Mouse (Mus musculus) lung, adult 2 months (tissue): ENCODE data around the gene Zcchc9. TPM values are rescaled to one million over a fixed set of nuclear protein-coding genes. Genes with fewer than 3 reads are reported as not detected.

Experiments
- DNase-seq: peaks from one replicate; pipeline ENCODE4 v3.0.0; 2022
- H3K4me1 ChIP-seq: fragments of 200-500 bp; 2 replicates; pipeline ENCODE4 v1.6.1; 2011; ENCODE audit warnings: low read length; ENCODE audit not compliant: control insufficient read depth, insufficient read depth
- H3K4me3 ChIP-seq: fragments of 200-500 bp; replicated peaks from 2 replicates; pipeline ENCODE3; 2011; ENCODE audit warnings: low read depth, mild to moderate bottlenecking, control low read depth, low read length; ENCODE audit errors: extremely low read depth
- CTCF ChIP-seq: fragments of 200-500 bp; IDR thresholded peaks from 2 replicates; pipeline ENCODE4 v1.5.1; 2011; ENCODE audit warnings: mild to moderate bottlenecking, low read length, control low read depth; ENCODE audit not compliant: insufficient read depth
- POLR2A ChIP-seq: fragments of 200-500 bp; IDR thresholded peaks from 2 replicates; pipeline ENCODE4 v1.6.1; 2011; ENCODE audit warnings: low read depth, mild to moderate bottlenecking, control low read depth, low read length, borderline replicate concordance; ENCODE audit errors: extremely low read depth
- WGBS: fragments of 180-500 bp; shearing (Covaris S2); methylation state at CpG from one replicate; pipeline ENCODE4 v1.1.7; 2018; 5-methylcytosine and 5-hydroxymethylcytosine counted together
- polyA plus RNA-seq: library from polyadenylated mRNA; depleted of rRNA; stranded (reverse); fragments of >200 nt; gene quantifications from 2 replicates; pipeline ENCODE4 v1.2.3, GENCODE M21; 2012; rRNA removed

Gene Zcchc9
- polyA plus RNA-seq, 1 experiment = 11.3 TPM

GRCm38 (mm10) chr13:91761654-91762445, 45.7 kb downstream of the Zcchc9 start:
- H3K4me3 ChIP-seq = no peak overlapping the region
- no peak for DNase-seq
- TF ChIP-seq POLR2A (no peak), CTCF (no peak)
- WGBS = 85% methylated on average over 6 of the region's 6 CpGs
- H3K4me1 ChIP-seq = no peaks in the 10 kb centered on the region

- Histone ChIP-seq H3K4me3 (no peak overlapping the region), H3K4me1 (no peaks in the 10 kb centered on the region)
- WGBS = 83% methylated on average over 8 of the region's 8 CpGs
- TF ChIP-seq CTCF = no peak
- TF ChIP-seq POLR2A = no peak
- no peak for DNase-seq
Measured at GRCm38 (mm10) chr13:91760302-91761050, 47.0 kb downstream of the Zcchc9 start.

- WGBS = 51% methylated on average over 8 of the region's 8 CpGs
- no peaks in the 10 kb centered on the region for H3K4me1 ChIP-seq
- H3K4me3 ChIP-seq = no peak overlapping the region
- no peak for TF ChIP-seq POLR2A
- no peak for DNase-seq
Measured at GRCm38 (mm10) chr13:91759791-91760190, 47.7 kb downstream of the Zcchc9 start.

- no peak for TF ChIP-seq POLR2A
- TF ChIP-seq CTCF = no peak
- H3K4me1 ChIP-seq = no peaks in the 10 kb centered on the region
- H3K4me3 ChIP-seq = no peak overlapping the region
- no peak for DNase-seq
- WGBS = 36% methylated on average over 7 of the region's 7 CpGs
Measured at GRCm38 (mm10) chr13:91758316-91759048, 49.0 kb downstream of the Zcchc9 start.

- WGBS = 72% methylated on average over 4 of the region's 4 CpGs
- DNase-seq = no peak
- Histone ChIP-seq H3K4me1 (no peaks in the 10 kb centered on the region), H3K4me3 (no peak overlapping the region)
- no peak for TF ChIP-seq POLR2A
- TF ChIP-seq CTCF = no peak
Measured at GRCm38 (mm10) chr13:91756230-91756629, 51.3 kb downstream of the Zcchc9 start.

- Histone ChIP-seq H3K4me3 (no peak overlapping the region), H3K4me1 (no peaks in the 10 kb centered on the region)
- TF ChIP-seq CTCF (no peak), POLR2A (no peak)
- DNase-seq = no peak
Measured at GRCm38 (mm10) chr13:91754762-91755161, 52.7 kb downstream of the Zcchc9 start.

GRCm38 (mm10) chr13:91753724-91754123, 53.8 kb downstream of the Zcchc9 start:
- WGBS = 51% methylated on average over 4 of the region's 4 CpGs
- Histone ChIP-seq H3K4me1 (no peaks in the 10 kb centered on the region), H3K4me3 (no peak overlapping the region)
- no peak for DNase-seq
- TF ChIP-seq CTCF = no peak
- TF ChIP-seq POLR2A = no peak

- DNase-seq = no peak
- no peak overlapping the region for H3K4me3 ChIP-seq
- TF ChIP-seq CTCF = no peak
- no peak for TF ChIP-seq POLR2A
- 60% methylated on average over 4 of the region's 4 CpGs for whole genome bisulfite sequencing
- no peaks in the 10 kb centered on the region for H3K4me1 ChIP-seq
Measured at GRCm38 (mm10) chr13:91749981-91750380, 57.5 kb downstream of the Zcchc9 start.

GRCm38 (mm10) chr13:91748401-91748800, 59.1 kb downstream of the Zcchc9 start:
- Histone ChIP-seq H3K4me1 (no peaks in the 10 kb centered on the region), H3K4me3 (no peak overlapping the region)
- no peak for DNase-seq
- WGBS = 87% methylated on average over 2 of the region's 2 CpGs
- TF ChIP-seq POLR2A (no peak), CTCF (no peak)

Other genes with a start within 250 kb of the Zcchc9 start
- gene Acot12, start 66.2 kb downstream of the Zcchc9 start, polyA plus RNA-seq = not detected in 2 replicates
- 13.5 and 28.5 TPM in 2 replicates for gene Ckmt2, start 69.2 kb upstream of the Zcchc9 start, polyA plus RNA-seq